Mouse (Mus musculus) forebrain, embryonic 12.5 days (tissue): ENCODE data around the gene Dnah2. TPM values are rescaled to one million over a fixed set of nuclear protein-coding genes. Genes with fewer than 3 reads are reported as not detected.
"Not testable (repeated sequence)": the region's sequence is repeated elsewhere in the genome, so short reads cannot be mapped to it uniquely, and the experiment has no call there.

Source experiments
- ATAC-seq: fragments of 200-750 bp; cut with Nextera tagmentation; 2 replicates; pipeline ENCODE4 v1.8.0; 2017; ENCODE audit warnings: moderate TSS enrichment; ENCODE audit not compliant: low FRiP score
- H3K27ac ChIP-seq: fragments of 300-500 bp; sonication (generic); 2 replicates; pipeline ENCODE4 v1.5.1; 2016; ENCODE audit warnings: mild to moderate bottlenecking
- H3K27me3 ChIP-seq: fragments of 300-500 bp; sonication (generic); 2 replicates; pipeline ENCODE4 v1.6.1; 2016; ENCODE audit warnings: mild to moderate bottlenecking
- H3K36me3 ChIP-seq: fragments of 300-500 bp; sonication (generic); replicated peaks from 2 replicates; pipeline ENCODE4 v1.6.1; 2016; ENCODE audit warnings: mild to moderate bottlenecking
- H3K4me1 ChIP-seq: fragments of 300-500 bp; sonication (generic); 2 replicates; pipeline ENCODE4 v1.6.1; 2016
- H3K4me2 ChIP-seq: fragments of 300-500 bp; sonication (generic); 2 replicates; pipeline ENCODE4 v1.6.1; 2016; ENCODE audit warnings: mild to moderate bottlenecking, moderate library complexity
- H3K4me3 ChIP-seq: fragments of 300-500 bp; sonication (generic); replicated peaks from 2 replicates; pipeline ENCODE4 v1.5.1; 2016; ENCODE audit warnings: mild to moderate bottlenecking
- H3K9ac ChIP-seq: fragments of 300-500 bp; sonication (generic); 2 replicates; pipeline ENCODE4 v1.6.1; 2016; ENCODE audit warnings: mild to moderate bottlenecking
- H3K9me3 ChIP-seq: fragments of 300-500 bp; sonication (generic); 2 replicates; pipeline ENCODE4 v1.6.1; 2016
- WGBS: fragments of 180-500 bp; shearing (Covaris S2); methylation state at CpG from one replicate; pipeline ENCODE4 v1.1.7; 2016; 5-methylcytosine and 5-hydroxymethylcytosine counted together
- polyA plus RNA-seq: library from polyadenylated mRNA; unstranded; fragments of >200 nt; fragmentation: Nextera tagmentation; extraction: Ambion mirVana; gene quantifications from 2 replicates; pipeline ENCODE4 v1.2.1, GENCODE M21; 2016

Dnah2 gene
- polyA plus RNA-seq, 1 experiment from 2014 or later = 2.1 TPM

- peaks cover 50% of the 10 kb centered on the region for H3K4me1 ChIP-seq
- peaks cover 6% of the 10 kb centered on the region; the same call in 1 of the 2 replicates for H3K27me3 ChIP-seq
- H3K4me3 ChIP-seq = no peak overlapping the region
- no peaks in the 10 kb centered on the region for H3K36me3 ChIP-seq
- no peak for ATAC-seq
- peak overlapping the region; percentile 70 for H3K27ac ChIP-seq
- no peak overlapping the region for H3K9ac ChIP-seq
- WGBS = 11% methylated on average over 3 of the region's 3 CpGs
- no peaks in the 10 kb centered on the region for H3K9me3 ChIP-seq
- 0 out of 2 replicates have a peak overlapping the region, but pooled peaks have one; percentile 0 for H3K4me2 ChIP-seq
Observed at GRCm38 (mm10) chr11:69543598-69543997, 5.3 kb downstream of the Dnah2 start.

- H3K4me3 ChIP-seq, H3K9me3 ChIP-seq, H3K27me3 ChIP-seq, H3K36me3 ChIP-seq, H3K4me2 ChIP-seq, H3K9ac ChIP-seq, ATAC-seq, H3K27ac ChIP-seq: not testable (repeated sequence)
- peaks cover 31% of the 10 kb centered on the region for H3K4me1 ChIP-seq
- 63% methylated on average over 1 of the region's 3 CpGs for WGBS
Observed at GRCm38 (mm10) chr11:69541741-69542140, 7.2 kb downstream of the Dnah2 start.

- H3K27ac ChIP-seq = no peak overlapping the region
- H3K9ac ChIP-seq = no peak overlapping the region
- ATAC-seq = no peak
- no peaks in the 10 kb centered on the region for H3K27me3 ChIP-seq
- no peak overlapping the region for H3K4me2 ChIP-seq
- WGBS = 89% methylated on average over 1 of the region's 2 CpGs
- peaks cover 21% of the 10 kb centered on the region for H3K4me1 ChIP-seq
- no peaks in the 10 kb centered on the region for H3K36me3 ChIP-seq
- H3K4me3 ChIP-seq = no peak overlapping the region
- H3K9me3 ChIP-seq = no peaks in the 10 kb centered on the region
Observed at GRCm38 (mm10) chr11:69540700-69541099, 8.2 kb downstream of the Dnah2 start.

- Histone ChIP-seq H3K9ac (no peak overlapping the region), H3K4me2 (no peak overlapping the region), H3K4me3 (no peak overlapping the region), H3K9me3 (no peaks in the 10 kb centered on the region), H3K27me3 (no peaks in the 10 kb centered on the region), H3K4me1 (no peaks in the 10 kb centered on the region), H3K27ac (no peak overlapping the region), H3K36me3 (no peaks in the 10 kb centered on the region)
- no peak for ATAC-seq
- WGBS = 63% methylated on average over 1 of the region's 1 CpGs
Observed at GRCm38 (mm10) chr11:69534990-69535389, 13.9 kb downstream of the Dnah2 start.

- ATAC-seq = no peak
- Histone ChIP-seq H3K4me3 (no peak overlapping the region), H3K27ac (no peak overlapping the region), H3K36me3 (no peaks in the 10 kb centered on the region), H3K27me3 (peaks cover 5% of the 10 kb centered on the region; the same call in 1 of the 2 replicates), H3K9ac (no peak overlapping the region), H3K4me2 (no peak overlapping the region), H3K9me3 (no peaks in the 10 kb centered on the region), H3K4me1 (peaks cover 5% of the 10 kb centered on the region)
- WGBS = 84% methylated on average over 7 of the region's 7 CpGs
Observed at GRCm38 (mm10) chr11:69532480-69533150, 16.3 kb downstream of the Dnah2 start.

GRCm38 (mm10) chr11:69530755-69531154, 18.2 kb downstream of the Dnah2 start:
- not testable (repeated sequence) for H3K9me3 ChIP-seq, H3K36me3 ChIP-seq, H3K27me3 ChIP-seq, H3K4me3 ChIP-seq, ATAC-seq, H3K27ac ChIP-seq, H3K4me2 ChIP-seq, H3K9ac ChIP-seq
- 93% methylated on average over 6 of the region's 6 CpGs for WGBS
- peaks cover 22% of the 10 kb centered on the region for H3K4me1 ChIP-seq

- H3K27ac ChIP-seq, H3K27me3 ChIP-seq, H3K9me3 ChIP-seq, H3K4me2 ChIP-seq, H3K4me3 ChIP-seq, H3K9ac ChIP-seq, ATAC-seq, H3K36me3 ChIP-seq: not testable (repeated sequence)
- 96% methylated on average over 3 of the region's 3 CpGs for WGBS
- H3K4me1 ChIP-seq = peaks cover 22% of the 10 kb centered on the region
Observed at GRCm38 (mm10) chr11:69530281-69530680, 18.6 kb downstream of the Dnah2 start.

GRCm38 (mm10) chr11:69528031-69528390, 20.9 kb downstream of the Dnah2 start:
- no peaks in the 10 kb centered on the region for H3K36me3 ChIP-seq
- peaks cover 22% of the 10 kb centered on the region for H3K4me1 ChIP-seq
- H3K4me3 ChIP-seq = no peak overlapping the region
- H3K4me2 ChIP-seq = peak overlapping the region; percentile 55
- H3K27ac ChIP-seq = peak overlapping the region; percentile 97
- no peak overlapping the region for H3K9ac ChIP-seq
- peaks cover 5% of the 10 kb centered on the region; the same call in 1 of the 2 replicates for H3K27me3 ChIP-seq
- H3K9me3 ChIP-seq = no peaks in the 10 kb centered on the region
- 65% methylated on average over 4 of the region's 4 CpGs for WGBS
- ATAC-seq = no peak

GRCm38 (mm10) chr11:69527098-69528030, 21.5 kb downstream of the Dnah2 start:
- Histone ChIP-seq H3K4me1 (peaks cover 22% of the 10 kb centered on the region), H3K36me3 (no peaks in the 10 kb centered on the region), H3K9me3 (no peaks in the 10 kb centered on the region), H3K4me3 (peak overlapping the region; percentile 30), H3K27ac (peak overlapping the region; percentile 97), H3K4me2 (peak overlapping the region; percentile 55), H3K9ac (peak overlapping the region; percentile 55), H3K27me3 (peaks cover 5% of the 10 kb centered on the region; the same call in 1 of the 2 replicates)
- 2% methylated on average over 30 of the region's 30 CpGs for WGBS
- ATAC-seq = peak; percentile 72

GRCm38 (mm10) chr11:69526631-69527030, 22.3 kb downstream of the Dnah2 start:
- peak overlapping the region; percentile 30 for H3K4me3 ChIP-seq
- 14% methylated on average over 4 of the region's 4 CpGs for WGBS
- ATAC-seq = no peak

GRCm38 (mm10) chr11:69525661-69526060, 23.2 kb downstream of the Dnah2 start:
- no peaks in the 10 kb centered on the region for H3K36me3 ChIP-seq
- no peak for ATAC-seq
- peak overlapping the region; percentile 97 for H3K27ac ChIP-seq
- peaks cover 5% of the 10 kb centered on the region; the same call in 1 of the 2 replicates for H3K27me3 ChIP-seq
- H3K4me2 ChIP-seq = no peak overlapping the region
- no peaks in the 10 kb centered on the region for H3K9me3 ChIP-seq
- WGBS = 80% methylated on average over 9 of the region's 9 CpGs
- no peak overlapping the region for H3K4me3 ChIP-seq
- H3K4me1 ChIP-seq = peaks cover 22% of the 10 kb centered on the region
- no peak overlapping the region for H3K9ac ChIP-seq

More at GRCm38 (mm10) chr11:69526631-69527030, 22.3 kb downstream of the Dnah2 start:
- Histone ChIP-seq H3K36me3 (no peaks in the 10 kb centered on the region), H3K27me3 (peaks cover 5% of the 10 kb centered on the region; the same call in 1 of the 2 replicates), H3K4me2 (peak overlapping the region; percentile 55), H3K27ac (peak overlapping the region; percentile 97), H3K9ac (peak overlapping the region; percentile 55), H3K4me1 (peaks cover 22% of the 10 kb centered on the region), H3K9me3 (no peaks in the 10 kb centered on the region)

GRCm38 (mm10) chr11:69523651-69524050, 25.3 kb downstream of the Dnah2 start:
- Histone ChIP-seq H3K4me3 (no peak overlapping the region), H3K4me1 (peaks cover 22% of the 10 kb centered on the region), H3K4me2 (no peak overlapping the region), H3K27ac (no peak overlapping the region), H3K9me3 (no peaks in the 10 kb centered on the region), H3K27me3 (no peaks in the 10 kb centered on the region), H3K36me3 (no peaks in the 10 kb centered on the region), H3K9ac (no peak overlapping the region)
- ATAC-seq = no peak
- 85% methylated on average over 4 of the region's 4 CpGs for WGBS
